In genomic region chr1:134580796-134581195, GRCm38 (mm10) we compare ENCODE assay signal across 25 mouse cellular contexts. TPM values are rescaled to one million over a fixed set of nuclear protein-coding genes. Genes with fewer than 3 reads are reported as not detected.
A peak's percentile ranks its signal among the peaks of the same experiment; 100 is the strongest.
DNase-seq lines count a peak whose midpoint lies in the region; ATAC-seq and TF ChIP-seq lines count a peak whose summit lies in the region.
"Had no signal": no experiment of that assay in that cellular context is flagged by ENCODE, and none has a peak within 500 bp of the region (broad histone marks: within the 10 kb centered on the region; RNA-seq: fewer than 3 reads in every experiment).

No protein-coding gene starts in this region.

- no peak for DNase-seq in liver, adult 2 months (ENCODE audit: extremely low read depth, low read depth, low spot score)
- no peak for DNase-seq in liver, embryonic 11.5 days (ENCODE audit: low spot score)
- no peak for DNase-seq in layer of hippocampus, adult 9-11 months
- DNase-seq in forebrain, postnatal 0 days, result no peak
- DNase-seq: adrenal gland, adult 8-10 months; adrenal gland, postnatal 14 days; adrenal gland, postnatal 36 days; cerebellum, adult 11-12 months; cerebellum, adult 2 months; cerebellum, adult 9-10 months; cerebellum, postnatal 10 days; cerebellum, postnatal 25 days had no signal

- no peak for TF ChIP-seq CTCF in liver, adult 2 months (IDR thresholded peaks at IDR 0.05; ENCODE audit: low read depth, low read length)
- TF ChIP-seq CTCF in E14TG2a.4 (conservative IDR thresholded peaks at IDR 0.05; ENCODE audit: low read length) (no peak), ES-Bruce4 (IDR thresholded peaks at IDR 0.05; ENCODE audit: low read depth, low read length) (no peak)
- no peak for TF ChIP-seq CTCF in forebrain, postnatal 0 days (IDR thresholded peaks at IDR 0.05; ENCODE audit: low read depth)

- peaks cover 7% of the 10 kb centered on the region; the same call in 1 of the 2 replicates for H3K4me1 ChIP-seq in liver, adult 2 months (ENCODE audit: control insufficient read depth, insufficient read depth, low read length)
- peaks cover 11% of the 10 kb centered on the region for H3K4me1 ChIP-seq in liver, embryonic 11.5 days (replicated peaks; ENCODE audit: control insufficient read depth, insufficient read depth, low read length)
- H3K4me1 ChIP-seq in E14TG2a.4 (replicated peaks; ENCODE audit: low read depth, low read length) (peaks cover 92% of the 10 kb centered on the region), ES-Bruce4 (ENCODE audit: control insufficient read depth, insufficient read depth, low read length) (peaks cover 3% of the 10 kb centered on the region)
- H3K4me1 ChIP-seq in forebrain, postnatal 0 days (ENCODE audit: insufficient read depth), result no peaks in the 10 kb centered on the region
- H3K4me1 ChIP-seq: embryonic facial prominence, embryonic 10.5 days; forebrain, embryonic 13.5 days had no signal

- H3K27me3 ChIP-seq in liver, adult 2 months (ENCODE audit: control insufficient read depth, insufficient read depth, low read length), result no peaks in the 10 kb centered on the region
- H3K27me3 ChIP-seq in liver, embryonic 11.5 days (replicated peaks; ENCODE audit: control insufficient read depth, insufficient read depth, low read length), result no peaks in the 10 kb centered on the region
- no peaks in the 10 kb centered on the region for H3K27me3 ChIP-seq in E14TG2a.4 (ENCODE audit: insufficient read depth, low read length)
- no peaks in the 10 kb centered on the region for H3K27me3 ChIP-seq in ES-Bruce4 (ENCODE audit: control insufficient read depth, insufficient read depth, low read length, poor library complexity, severe bottlenecking)
- no peaks in the 10 kb centered on the region for H3K27me3 ChIP-seq in forebrain, postnatal 0 days (ENCODE audit: insufficient read depth, low read length)
- H3K27me3 ChIP-seq: embryonic facial prominence, embryonic 12.5 days; forebrain, embryonic 13.5 days; forebrain, embryonic 15.5 days; Patski had no signal

- H3K9ac ChIP-seq in liver, adult 2 months (ENCODE audit: low read depth, low read length), result no peak overlapping the region
- H3K9ac ChIP-seq in liver, embryonic 11.5 days (ENCODE audit: low read depth, low read length), result no peak overlapping the region
- H3K9ac ChIP-seq in ES-Bruce4 (ENCODE audit: low read depth, poor library complexity, severe bottlenecking), result no peak overlapping the region
- H3K9ac ChIP-seq in forebrain, postnatal 0 days, result no peak overlapping the region
- H3K9ac ChIP-seq: embryonic facial prominence, embryonic 12.5 days; forebrain, embryonic 13.5 days; forebrain, embryonic 15.5 days had no signal

- WGBS in liver, adult 2 months, result 84% methylated on average over 2 of the region's 2 CpGs
- 88% methylated on average over 2 of the region's 2 CpGs for WGBS in liver, embryonic 11.5 days
- 94% methylated on average over 2 of the region's 2 CpGs for WGBS in forebrain, postnatal 0 days

- ATAC-seq in liver, embryonic 11.5 days (replicated peaks; ENCODE audit: low FRiP score), result no peak
- no peak for ATAC-seq in forebrain, postnatal 0 days
- ATAC-seq: activated CD4-positive, CD25-positive, alpha-beta regulatory T cell, adult 4 months; forebrain, embryonic 13.5 days; forebrain, embryonic 15.5 days; Patski had no signal

- H3K4me3 ChIP-seq in liver, adult 2 months (ENCODE audit: insufficient read depth, low read depth, low read length), result no peak overlapping the region
- no peak overlapping the region for H3K4me3 ChIP-seq in liver, embryonic 11.5 days (ENCODE audit: low read depth, low read length)
- H3K4me3 ChIP-seq in E14TG2a.4 (replicated peaks; ENCODE audit: low read length) (peak overlapping the region; percentile 17; the same call in 1 of the 2 replicates), ES-Bruce4 (ENCODE audit: low read depth, low read length) (no peak overlapping the region)
- H3K4me3 ChIP-seq in forebrain, postnatal 0 days (ENCODE audit: low read depth, low read length), result no peak overlapping the region
- H3K4me3 ChIP-seq: embryonic facial prominence, embryonic 10.5 days; embryonic facial prominence, embryonic 12.5 days; forebrain, embryonic 13.5 days; forebrain, embryonic 15.5 days had no signal

- no peak for TF ChIP-seq EP300 in ES-Bruce4 (IDR thresholded peaks at IDR 0.05; ENCODE audit: insufficient read depth, low read depth, low read length)

- no peaks in the 10 kb centered on the region for H3K9me3 ChIP-seq in liver, embryonic 11.5 days (ENCODE audit: control insufficient read depth, low read length)
- no peaks in the 10 kb centered on the region for H3K9me3 ChIP-seq in E14TG2a.4 (ENCODE audit: low read length)
- no peaks in the 10 kb centered on the region for H3K9me3 ChIP-seq in ES-Bruce4 (replicated peaks; ENCODE audit: control insufficient read depth, insufficient read depth, low read length, poor library complexity, severe bottlenecking)
- H3K9me3 ChIP-seq in forebrain, postnatal 0 days (ENCODE audit: low read length), result no peaks in the 10 kb centered on the region
- H3K9me3 ChIP-seq: embryonic facial prominence, embryonic 10.5 days; embryonic facial prominence, embryonic 12.5 days; forebrain, embryonic 13.5 days; forebrain, embryonic 15.5 days had no signal

- H3K36me3 ChIP-seq in liver, adult 2 months (ENCODE audit: control insufficient read depth, insufficient read depth, low read length), result peaks cover 4% of the 10 kb centered on the region; the same call in 1 of the 2 replicates
- H3K36me3 ChIP-seq in liver, embryonic 11.5 days (ENCODE audit: control insufficient read depth, insufficient read depth, low read length), result peaks cover 3% of the 10 kb centered on the region; the same call in 1 of the 2 replicates
- H3K36me3 ChIP-seq in E14TG2a.4 (ENCODE audit: insufficient read depth, low read length) (peaks cover 80% of the 10 kb centered on the region), ES-Bruce4 (ENCODE audit: control insufficient read depth, insufficient read depth, low read length, poor library complexity, severe bottlenecking) (peaks cover 11% of the 10 kb centered on the region)
- H3K36me3 ChIP-seq in forebrain, postnatal 0 days (ENCODE audit: insufficient read depth), result 0 out of 2 replicates have a peak, but pooled peaks cover 11% of the 10 kb centered on the region

- no peak for TF ChIP-seq POLR2A in liver, adult 2 months (IDR thresholded peaks at IDR 0.05; ENCODE audit: extremely low read depth, insufficient read depth, low read length)
- no peak for TF ChIP-seq POLR2A in ES-Bruce4 (IDR thresholded peaks at IDR 0.05; ENCODE audit: insufficient read depth, low read length)

- H3K27ac ChIP-seq in liver, adult 2 months (replicated peaks; ENCODE audit: insufficient read depth, low read depth, low read length), result 0 out of 2 replicates have a peak overlapping the region, but pooled peaks have one; percentile 1
- no peak overlapping the region for H3K27ac ChIP-seq in liver, embryonic 11.5 days (ENCODE audit: low read depth, low read length)
- H3K27ac ChIP-seq in ES-Bruce4 (ENCODE audit: insufficient read depth, low read length), result 0 out of 2 replicates have a peak overlapping the region, but pooled peaks have one; percentile 31
- no peak overlapping the region for H3K27ac ChIP-seq in forebrain, postnatal 0 days (ENCODE audit: low read depth, low read length)
- H3K27ac ChIP-seq: embryonic facial prominence, embryonic 10.5 days; embryonic facial prominence, embryonic 12.5 days; forebrain, embryonic 13.5 days; forebrain, embryonic 15.5 days had no signal

- H3K4me2 ChIP-seq in liver, embryonic 11.5 days, result no peak overlapping the region
- no peak overlapping the region for H3K4me2 ChIP-seq in forebrain, postnatal 0 days (ENCODE audit: low read depth)
- H3K4me2 ChIP-seq: embryonic facial prominence, embryonic 12.5 days; forebrain, embryonic 13.5 days; forebrain, embryonic 15.5 days had no signal

- peaks cover 36% of the 10 kb centered on the region; the same call in 1 of the 2 replicates for H3K79me2 ChIP-seq in liver, adult 2 months (ENCODE audit: control insufficient read depth, insufficient read depth, low read length)

RNA-seq across cellular contexts. Expression of gene Kdm5b, which starts 20.8 kb away (rescaled TPM):
- total RNA-seq in liver, adult 2 months (2014; rRNA removed), result 9.2 and 9.3 TPM in 2 replicates
- 4.0 and 6.8 TPM in 2 replicates for polyA plus RNA-seq in liver, adult 2 months (2012; rRNA removed)
- 30.8 and 32.9 TPM in 2 replicates for polyA plus RNA-seq in liver, embryonic 11.5 days (2014; fragmentation: Nextera tagmentation; extraction: Ambion mirVana)
- 161 and 181 TPM in 2 replicates for polyA plus RNA-seq in ES-Bruce4 (2011; ENCODE audit: insufficient read depth, insufficient read length, low read depth, missing spikeins)
- 75.2 and 84.6 TPM in 2 replicates for total RNA-seq in forebrain, postnatal 0 days (2014; rRNA removed)
- polyA plus RNA-seq in forebrain, postnatal 0 days (2015; fragmentation: Nextera tagmentation; extraction: Ambion mirVana), result 38.3 and 53.6 TPM in 2 replicates

RNA-seq across cellular contexts. Expression of gene Mgat4e, which starts 31.3 kb away (rescaled TPM):
- not detected in 2 replicates for total RNA-seq in liver, adult 2 months (2014; rRNA removed)
- not detected in 2 replicates for polyA plus RNA-seq in liver, adult 2 months (2012; rRNA removed)
- polyA plus RNA-seq in liver, embryonic 11.5 days (2014; fragmentation: Nextera tagmentation; extraction: Ambion mirVana), result not detected in 2 replicates
- polyA plus RNA-seq in ES-Bruce4 (2011; ENCODE audit: insufficient read depth, insufficient read length, low read depth, missing spikeins), result 1.3 and 1.6 TPM in 2 replicates
- 0.23 TPM in 1 of 2 replicates, not detected in the other for total RNA-seq in forebrain, postnatal 0 days (2014; rRNA removed)
- not detected in 2 replicates for polyA plus RNA-seq in forebrain, postnatal 0 days (2015; fragmentation: Nextera tagmentation; extraction: Ambion mirVana)
- total RNA-seq: adrenal gland, adult 18-20 months; adrenal gland, adult 8-10 months; adrenal gland, postnatal 14 days; adrenal gland, postnatal 36 days had no signal
- polyA plus RNA-seq: activated CD4-positive, CD25-positive, alpha-beta regulatory T cell, adult 4 months; C2C12; cerebellum, adult 2 months; cortical plate, adult 2 months; embryonic facial prominence, embryonic 10.5 days; embryonic facial prominence, embryonic 14.5 days; forebrain, embryonic 11.5 days; forebrain, embryonic 13.5 days; forebrain, embryonic 15.5 days; Patski had no signal

Comparison
In these comparisons a context has a peak if more than half of its experiments do, and no peak if none do; other contexts are left out.
1. H3K27ac ChIP-seq: peak in liver, adult 2 months (single experiment) and ES-Bruce4 (single experiment); none in liver, embryonic 11.5 days (single experiment) and forebrain, postnatal 0 days (single experiment).